Mouse (Mus musculus) CH12.LX (cell line): ENCODE data around the gene Irf6.

Experiments used
- CTCF ChIP-seq, 2 experiments: IDR thresholded peaks in 1 of 2; conservative IDR thresholded peaks in 1 of 2; 2 replicates each; pipeline ENCODE4 v1.5.1; 2011 to 2012; ENCODE audit warnings: low read depth in 2 of 2, low read length in 2 of 2, improper control_type of control experiment in 1 of 2, inconsistent platforms in 1 of 2, mild to moderate bottlenecking in 1 of 2, moderate library complexity in 1 of 2
- ELF1 ChIP-seq: IDR thresholded peaks from 2 replicates; pipeline ENCODE4 v1.6.1; 2014; ENCODE audit warnings: low read depth, mild to moderate bottlenecking, inconsistent platforms, low read length, improper control_type of control experiment
- USF2 ChIP-seq: conservative IDR thresholded peaks from 2 replicates; pipeline ENCODE4 v1.6.1; 2011; ENCODE audit warnings: low read depth, low read length, improper control_type of control experiment
- ZKSCAN1 ChIP-seq: IDR thresholded peaks from 2 replicates; pipeline ENCODE4 v1.6.1; 2012; ENCODE audit warnings: low read depth, inconsistent platforms, low read length, improper control_type of control experiment, borderline replicate concordance

- TF ChIP-seq CTCF (conservative IDR thresholded peaks at IDR 0.05 in 1 of 2, IDR thresholded peaks at IDR 0.05 in 1 of 2; ENCODE audit: low read depth in 2 of 2, low read length in 2 of 2) (no peak), USF2 (no peak), ZKSCAN1 (no peak), ELF1 (no peak)
Measured at GRCm38 (mm10) chr1:193129321-193129720, 23.6 kb upstream of the Irf6 start.
